Mouse (Mus musculus) E14TG2a.4 (cell line): ENCODE data around the gene Atf5.

ENCODE experiments used
- CTCF ChIP-seq: conservative IDR thresholded peaks from 2 replicates; pipeline ENCODE4 v1.5.1; 2014; ENCODE audit warnings: low read length
- NANOG ChIP-seq: IDR thresholded peaks from 2 replicates; pipeline ENCODE4 v1.6.1; 2014; ENCODE audit warnings: borderline replicate concordance, low read length, mixed read lengths
- POU5F1 ChIP-seq: IDR thresholded peaks from 2 replicates; pipeline ENCODE4 v1.6.1; 2014; ENCODE audit warnings: low read length, borderline replicate concordance

GRCm38 (mm10) chr7:44812651-44813325, 3.7 kb downstream of the Atf5 start:
- TF ChIP-seq CTCF (no peak), NANOG (no peak), POU5F1 (no peak)
